Mouse (Mus musculus) olfactory bulb, adult 2 months (tissue): Measurements from ENCODE around the gene Coq10a. TPM values are rescaled to one million over a fixed set of nuclear protein-coding genes. Genes with fewer than 3 reads are reported as not detected.
A peak's percentile ranks its signal among the peaks of the same experiment; 100 is the strongest.

Source experiments
- H3K27ac ChIP-seq: fragments of 200-500 bp; 2 replicates; pipeline ENCODE4 v1.5.1; 2012; ENCODE audit warnings: low read depth, low read length; ENCODE audit not compliant: insufficient read depth
- H3K4me1 ChIP-seq: fragments of 200-500 bp; 2 replicates; pipeline ENCODE4 v1.6.1; 2012; ENCODE audit warnings: low read length; ENCODE audit not compliant: control insufficient read depth, insufficient read depth
- H3K4me3 ChIP-seq: fragments of 200-500 bp; 2 replicates; pipeline ENCODE4 v1.5.1; 2012; ENCODE audit warnings: mild to moderate bottlenecking, low read depth, low read length, moderate library complexity; ENCODE audit not compliant: insufficient read depth
- CTCF ChIP-seq: fragments of 200-500 bp; IDR thresholded peaks from 2 replicates; pipeline ENCODE4 v1.5.1; 2012; ENCODE audit warnings: low read depth, mild to moderate bottlenecking, low read length, moderate library complexity; ENCODE audit not compliant: insufficient read depth
- POLR2A ChIP-seq: fragments of 200-500 bp; IDR thresholded peaks from 2 replicates; pipeline ENCODE4 v1.6.1; 2012; ENCODE audit warnings: mild to moderate bottlenecking, low read depth, low read length, moderate library complexity; ENCODE audit not compliant: insufficient read depth
- WGBS: fragments of 180-500 bp; shearing (Covaris S2); methylation state at CpG from one replicate; pipeline ENCODE4 v1.1.7; 2018; 5-methylcytosine and 5-hydroxymethylcytosine counted together
- polyA plus RNA-seq: library from polyadenylated mRNA; stranded (reverse); fragments of >200 nt; gene quantifications from 2 replicates; pipeline ENCODE4 v1.2.4, GENCODE M21; 2012; ENCODE audit warnings: low replicate concordance; ENCODE audit not compliant: missing spikeins, insufficient read depth, insufficient read length

The Coq10a gene
- polyA plus RNA-seq, 1 experiment: not detected

GRCm38 (mm10) chr10:128326825-128327224 lies 42.0 kb downstream of the Coq10a start:
- TF ChIP-seq POLR2A: no peak
- no peak for TF ChIP-seq CTCF
- no peak overlapping the region for H3K27ac ChIP-seq
- WGBS: 58% methylated on average over 8 of the region's 8 CpGs
- no peak overlapping the region for H3K4me3 ChIP-seq
- peaks cover 11% of the 10 kb centered on the region for H3K4me1 ChIP-seq

GRCm38 (mm10) chr10:128323516-128323915 lies 45.3 kb downstream of the Coq10a start:
- Histone ChIP-seq H3K27ac (no peak overlapping the region), H3K4me1 (peaks cover 15% of the 10 kb centered on the region), H3K4me3 (peak overlapping the region; percentile 77)
- WGBS: 83% methylated on average over 8 of the region's 8 CpGs
- TF ChIP-seq POLR2A: no peak
- TF ChIP-seq CTCF: no peak

- under 1% methylated on average over 40 of the region's 40 CpGs for WGBS
- TF ChIP-seq POLR2A (peak; percentile 59; the same call in 1 of the 2 replicates), CTCF (no peak)
- H3K4me1 ChIP-seq: peaks cover 15% of the 10 kb centered on the region
Measured at GRCm38 (mm10) chr10:128322141-128323108, 46.4 kb downstream of the Coq10a start, which contains the start of gene Cnpy2. Cnpy2 (plus strand) TSS chr10:128322459.

GRCm38 (mm10) chr10:128321641-128322040 lies 47.2 kb downstream of the Coq10a start:
- 55% methylated on average over 12 of the region's 12 CpGs for WGBS
- H3K4me1 ChIP-seq: peaks cover 14% of the 10 kb centered on the region
- H3K27ac ChIP-seq: no peak overlapping the region
- TF ChIP-seq CTCF (no peak), POLR2A (no peak)
- no peak overlapping the region; the same call in 1 of the 2 replicates for H3K4me3 ChIP-seq

More at GRCm38 (mm10) chr10:128322141-128323108, 46.4 kb downstream of the Coq10a start, which contains the start of gene Cnpy2:
- peak within 1 kb of the TSS; percentile 77 for H3K4me3 ChIP-seq
- H3K27ac ChIP-seq: peak within 1 kb of the TSS; percentile 99

- TF ChIP-seq CTCF (no peak), POLR2A (no peak)
- no peak overlapping the region for H3K4me3 ChIP-seq
- 95% methylated on average over 8 of the region's 8 CpGs for WGBS
- no peak overlapping the region for H3K27ac ChIP-seq
- no peaks in the 10 kb centered on the region for H3K4me1 ChIP-seq
Measured at GRCm38 (mm10) chr10:128315578-128315977, 53.2 kb downstream of the Coq10a start.

Other genes starting within 250 kb of the Coq10a start
- gene Rbms2, start 188.7 kb downstream of the Coq10a start, polyA plus RNA-seq: not detected in 2 replicates
- not detected in 2 replicates for gene Gls2, start 174.5 kb downstream of the Coq10a start, polyA plus RNA-seq
- not detected in 2 replicates for gene Spryd4, start 157.2 kb downstream of the Coq10a start, polyA plus RNA-seq
- gene Mip, start 143.2 kb downstream of the Coq10a start, polyA plus RNA-seq: not detected in 2 replicates
- gene Timeless, start 136.9 kb downstream of the Coq10a start, polyA plus RNA-seq: not detected in 2 replicates
- gene Apon, start 114.9 kb downstream of the Coq10a start, polyA plus RNA-seq: not detected in 2 replicates
- gene Apof, start 100.3 kb downstream of the Coq10a start, polyA plus RNA-seq: not detected in 2 replicates
- gene Stat2, start 98.4 kb downstream of the Coq10a start, polyA plus RNA-seq: not detected in 2 replicates
- gene Il23a, start 70.2 kb downstream of the Coq10a start, polyA plus RNA-seq: not detected in 2 replicates
- gene Pan2, start 65.7 kb downstream of the Coq10a start, polyA plus RNA-seq: not detected in 2 replicates
- not detected in 2 replicates for gene Cnpy2, start 46.5 kb downstream of the Coq10a start, polyA plus RNA-seq
- 262 TPM in 1 of 2 replicates, not detected in the other for gene Cs, start 31.3 kb downstream of the Coq10a start, polyA plus RNA-seq
- not detected in 2 replicates for gene Ankrd52, start 8.1 kb upstream of the Coq10a start, polyA plus RNA-seq
- not detected in 2 replicates for gene Slc39a5, start 32.2 kb upstream of the Coq10a start, polyA plus RNA-seq
- not detected in 2 replicates for gene Nabp2, start 42.5 kb upstream of the Coq10a start, polyA plus RNA-seq
- gene Rnf41, start 42.7 kb upstream of the Coq10a start, polyA plus RNA-seq: 155 TPM in 1 of 2 replicates, not detected in the other
- gene Smarcc2, start 90.3 kb upstream of the Coq10a start, polyA plus RNA-seq: 236 and 251 TPM in 2 replicates
- not detected in 2 replicates for gene Myl6, start 125.1 kb upstream of the Coq10a start, polyA plus RNA-seq
- not detected in 2 replicates for gene Myl6b, start 129.7 kb upstream of the Coq10a start, polyA plus RNA-seq
- gene Esyt1, start 156.9 kb upstream of the Coq10a start, polyA plus RNA-seq: not detected in 2 replicates
- not detected in 2 replicates for gene Zc3h10, start 178.8 kb upstream of the Coq10a start, polyA plus RNA-seq
- gene Rpl41, start 180.3 kb upstream of the Coq10a start, polyA plus RNA-seq: not detected in 2 replicates
- not detected in 2 replicates for gene Pa2g4, start 197.0 kb upstream of the Coq10a start, polyA plus RNA-seq
- not detected in 2 replicates for gene Erbb3, start 220.7 kb upstream of the Coq10a start, polyA plus RNA-seq